Mouse (Mus musculus): ENCODE data around the gene Fscn2.

The Fscn2 gene

GRCm38 (mm10) chr11:120361295-120361694 is at the start of gene Fscn2:
Gene Fscn2, plus strand, starts transcription at chr11:120361534.
- no peak for DNase-seq (ENCODE audit: low read depth)

DNA sequence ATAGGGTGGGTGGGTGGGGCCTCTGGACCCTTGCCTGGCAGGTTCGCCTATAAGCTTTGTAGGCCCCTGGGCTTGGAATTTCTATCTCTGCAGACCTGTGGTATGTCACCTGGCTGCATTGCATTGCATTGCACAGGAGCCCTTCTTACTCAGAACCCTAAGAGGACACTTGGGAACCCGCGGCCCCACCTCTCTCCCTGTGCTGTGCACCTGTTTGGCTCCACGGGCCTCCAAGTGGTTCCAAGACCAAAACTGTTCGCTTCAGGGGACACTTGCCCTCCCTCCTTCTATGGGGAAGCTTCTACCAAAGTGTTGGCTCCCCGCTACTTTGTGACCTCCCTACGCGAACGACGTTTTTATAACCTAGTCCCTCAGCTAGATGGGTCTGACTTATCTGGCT is 49.8 kb upstream of the Fscn2 start:
- DNase-seq (ENCODE audit: low read depth): no peak

DNA sequence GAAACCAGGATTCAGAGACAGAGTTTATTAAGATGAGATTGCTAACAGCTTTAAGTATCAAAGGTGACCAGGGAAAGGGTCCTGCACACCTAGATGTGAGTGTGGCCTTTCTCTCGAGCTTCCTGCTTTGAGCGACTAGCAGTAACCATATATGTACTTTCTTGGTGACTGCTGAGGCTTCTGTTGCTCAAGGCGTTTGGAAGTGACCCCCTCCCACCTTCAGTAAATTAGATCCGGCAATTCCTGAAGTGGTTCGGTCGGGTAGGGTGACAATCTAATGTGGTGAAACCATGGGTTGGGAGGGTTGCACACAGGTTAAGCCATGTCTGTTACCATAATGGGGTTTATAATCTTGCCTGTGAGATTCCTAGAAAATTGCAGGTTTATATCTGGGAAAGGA is 49.3 kb upstream of the Fscn2 start:
- no peak for DNase-seq (ENCODE audit: low read depth)

DNA sequence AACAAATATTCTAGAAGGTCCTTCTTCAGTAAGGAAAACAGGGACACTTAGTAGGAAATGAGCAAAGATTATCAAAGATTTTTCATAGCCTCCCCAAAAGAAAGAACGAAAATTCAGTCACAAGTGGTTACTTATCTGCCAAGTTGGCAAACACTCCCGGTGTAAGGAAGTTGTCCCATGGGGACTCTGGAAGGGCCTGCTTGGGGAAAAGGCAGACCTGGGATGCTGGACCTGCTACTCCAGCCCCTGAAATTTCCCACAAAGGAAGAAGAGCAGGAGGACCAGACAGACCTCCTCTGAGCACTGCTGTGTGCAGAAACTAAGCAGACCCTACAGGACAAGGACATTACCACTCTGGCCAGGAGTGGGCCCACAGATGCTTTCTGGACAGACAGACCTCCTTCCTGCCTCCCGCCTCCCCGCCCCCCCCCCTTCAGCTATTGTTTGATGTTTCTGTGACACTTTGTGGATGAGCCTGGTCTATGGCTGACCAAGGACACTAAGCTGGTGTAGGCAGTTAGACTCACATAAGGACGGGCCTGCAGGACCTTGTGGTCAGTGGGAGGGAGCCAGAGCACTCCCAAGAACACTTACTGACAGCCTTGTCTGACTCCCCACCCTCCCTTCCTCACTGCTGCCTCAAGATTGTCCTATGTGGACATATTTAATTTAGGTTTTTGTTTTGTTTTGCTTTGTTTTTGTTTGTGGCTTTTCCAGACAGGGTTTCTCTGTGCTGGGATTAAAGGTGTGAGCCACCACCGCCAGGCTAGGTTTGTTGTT is 47.2 kb upstream of the Fscn2 start:
- no peak for DNase-seq (ENCODE audit: low read depth)

GRCm38 (mm10) chr11:120314721-120315415 is 46.5 kb upstream of the Fscn2 start:
- no peak for DNase-seq (ENCODE audit: low read depth)

- DNase-seq (ENCODE audit: low read depth): no peak
Measured at GRCm38 (mm10) chr11:120315416-120315761, 45.9 kb upstream of the Fscn2 start.

- peak; percentile 95 for DNase-seq (ENCODE audit: low read depth)
Measured at GRCm38 (mm10) chr11:120315832-120316689, 45.3 kb upstream of the Fscn2 start.

- no peak for DNase-seq (ENCODE audit: low read depth)
Measured at GRCm38 (mm10) chr11:120316690-120317254, 44.6 kb upstream of the Fscn2 start.

DNA sequence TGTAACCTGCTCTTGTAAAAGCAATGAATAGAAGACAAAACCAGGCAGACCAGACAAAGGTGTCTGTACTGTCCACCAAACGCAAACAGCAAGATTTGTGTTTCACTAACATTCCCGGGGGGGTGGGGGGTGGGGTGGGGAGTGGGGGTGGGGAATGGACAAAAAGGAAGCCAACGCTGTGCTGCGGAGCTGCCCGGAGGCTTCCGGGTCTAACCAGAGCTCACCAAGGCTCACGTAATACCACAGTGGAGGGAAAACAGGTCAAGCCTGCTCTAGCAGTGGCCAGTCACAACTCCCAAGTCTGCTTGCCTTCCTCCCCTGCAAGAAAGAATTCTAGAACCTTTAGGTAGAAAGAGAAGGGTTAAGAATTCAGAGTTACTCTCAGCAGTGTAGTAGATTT is 43.9 kb upstream of the Fscn2 start:
- DNase-seq (ENCODE audit: low read depth): no peak

GRCm38 (mm10) chr11:120319310-120319709 is 42.0 kb upstream of the Fscn2 start:
- DNase-seq (ENCODE audit: low read depth): no peak

DNA sequence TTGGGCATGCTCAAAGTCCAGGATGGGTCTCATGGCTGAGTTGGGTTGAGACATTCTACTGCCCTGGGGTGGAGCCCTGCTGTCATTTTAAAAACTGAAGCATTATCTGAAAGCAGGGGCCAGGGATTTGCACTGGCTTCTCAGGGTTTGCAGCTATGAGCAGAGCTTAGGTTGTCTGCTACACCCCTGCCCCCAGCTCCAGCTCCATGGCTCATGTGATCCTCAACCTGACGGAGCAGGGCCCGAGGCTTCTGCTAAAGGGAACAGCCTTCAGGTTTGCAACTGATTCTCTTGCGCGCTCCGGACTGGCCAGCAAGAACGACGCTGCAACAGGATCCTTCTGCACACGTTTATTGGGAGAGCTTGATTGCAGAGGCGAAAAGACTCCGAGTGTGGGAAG is 41.2 kb upstream of the Fscn2 start:
- DNase-seq (ENCODE audit: low read depth): no peak

GRCm38 (mm10) chr11:120335431-120336021 is 25.8 kb upstream of the Fscn2 start:
- no peak for DNase-seq (ENCODE audit: low read depth)

- DNase-seq (ENCODE audit: low read depth): no peak
Measured at GRCm38 (mm10) chr11:120337447-120337846, 23.9 kb upstream of the Fscn2 start.

- no peak for DNase-seq (ENCODE audit: low read depth)
Measured at GRCm38 (mm10) chr11:120338786-120339185, 22.5 kb upstream of the Fscn2 start.

DNA sequence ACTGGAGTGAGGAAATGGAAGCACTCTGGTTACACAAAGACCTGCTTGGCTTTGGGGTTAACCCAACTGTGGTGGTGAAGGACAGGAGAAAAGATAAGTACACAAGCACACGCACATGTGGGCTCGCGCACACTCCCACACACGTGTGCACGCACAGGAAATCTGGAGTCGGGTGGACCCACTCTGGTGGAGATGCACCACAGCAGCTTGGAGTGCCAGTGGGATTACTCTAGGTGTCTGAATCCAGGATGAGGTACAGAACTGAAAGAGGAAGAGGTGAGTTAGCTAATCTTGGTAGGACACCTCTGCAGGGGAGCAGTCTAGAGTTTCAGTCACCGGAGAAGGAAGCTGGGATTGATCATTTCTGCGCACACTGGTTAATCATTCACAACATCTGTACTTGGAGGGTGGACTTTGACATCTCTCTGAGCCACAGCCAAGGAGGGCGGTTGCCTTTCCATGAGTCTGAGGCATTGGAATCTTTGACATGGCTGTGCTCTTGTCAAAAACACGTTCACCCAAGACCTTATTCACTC is 21.3 kb upstream of the Fscn2 start:
- no peak for DNase-seq (ENCODE audit: low read depth)

DNA sequence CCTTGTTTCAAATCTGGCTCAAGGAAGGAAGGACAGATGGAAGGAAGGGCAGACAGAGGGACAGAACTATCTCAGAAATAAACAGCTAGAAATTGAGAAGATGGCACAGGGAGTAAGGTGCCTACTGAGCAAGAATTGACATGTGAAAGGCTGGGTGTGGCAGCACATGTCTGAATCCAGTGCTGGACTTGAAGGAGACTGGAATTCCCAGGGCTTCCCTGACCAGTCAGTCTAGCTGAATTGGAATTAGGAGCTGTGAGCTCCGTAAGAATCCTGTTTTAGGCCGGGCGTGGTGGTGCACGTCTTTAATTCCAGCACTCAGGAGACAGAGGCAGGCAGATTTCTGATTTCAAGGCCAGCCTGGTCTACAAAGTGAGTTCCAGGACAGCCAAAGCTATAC is 19.7 kb upstream of the Fscn2 start:
- no peak for DNase-seq (ENCODE audit: low read depth)

- no peak for DNase-seq (ENCODE audit: low read depth)
Measured at GRCm38 (mm10) chr11:120342656-120343160, 18.6 kb upstream of the Fscn2 start.

DNA sequence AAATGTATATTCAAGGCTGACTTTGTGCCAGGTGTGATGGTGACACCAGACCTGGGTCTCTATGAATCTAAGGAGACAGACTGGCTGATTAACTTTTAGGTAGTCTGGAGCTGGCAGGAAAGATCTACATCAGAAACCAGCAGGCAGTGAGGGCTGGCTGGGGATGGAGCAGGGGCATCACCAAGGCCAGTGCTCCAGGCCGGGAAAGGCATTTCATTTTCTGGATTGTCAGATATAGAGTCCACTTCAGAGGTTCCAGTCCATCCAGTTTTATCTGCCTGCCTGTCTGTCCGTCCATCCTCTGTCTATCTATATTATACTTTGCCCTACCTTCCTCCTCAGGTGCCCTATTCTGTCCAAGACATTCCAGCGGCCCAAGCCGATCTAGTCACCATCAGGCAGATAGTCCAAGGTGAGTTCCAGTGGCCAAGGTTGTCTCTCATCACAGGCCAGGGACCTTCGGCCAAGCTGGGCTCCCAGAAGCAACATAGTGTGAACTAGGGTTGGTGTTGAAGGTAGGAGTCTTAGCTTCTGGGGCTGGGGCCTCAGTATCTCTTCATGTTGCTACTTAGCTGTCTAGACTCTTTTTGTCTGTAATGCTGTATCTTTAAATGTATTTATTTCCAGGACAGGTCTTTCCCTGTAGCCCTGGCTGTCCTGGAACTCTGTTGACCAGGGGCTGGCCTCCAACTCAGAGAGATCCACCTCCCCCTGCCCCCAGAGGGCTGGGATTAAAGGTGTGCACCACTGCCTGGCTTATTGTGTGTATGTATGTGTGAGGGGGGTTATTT is 17.6 kb upstream of the Fscn2 start:
- no peak for DNase-seq (ENCODE audit: low read depth)

- no peak for DNase-seq (ENCODE audit: low read depth)
Measured at GRCm38 (mm10) chr11:120344310-120344920, 16.9 kb upstream of the Fscn2 start.

DNA sequence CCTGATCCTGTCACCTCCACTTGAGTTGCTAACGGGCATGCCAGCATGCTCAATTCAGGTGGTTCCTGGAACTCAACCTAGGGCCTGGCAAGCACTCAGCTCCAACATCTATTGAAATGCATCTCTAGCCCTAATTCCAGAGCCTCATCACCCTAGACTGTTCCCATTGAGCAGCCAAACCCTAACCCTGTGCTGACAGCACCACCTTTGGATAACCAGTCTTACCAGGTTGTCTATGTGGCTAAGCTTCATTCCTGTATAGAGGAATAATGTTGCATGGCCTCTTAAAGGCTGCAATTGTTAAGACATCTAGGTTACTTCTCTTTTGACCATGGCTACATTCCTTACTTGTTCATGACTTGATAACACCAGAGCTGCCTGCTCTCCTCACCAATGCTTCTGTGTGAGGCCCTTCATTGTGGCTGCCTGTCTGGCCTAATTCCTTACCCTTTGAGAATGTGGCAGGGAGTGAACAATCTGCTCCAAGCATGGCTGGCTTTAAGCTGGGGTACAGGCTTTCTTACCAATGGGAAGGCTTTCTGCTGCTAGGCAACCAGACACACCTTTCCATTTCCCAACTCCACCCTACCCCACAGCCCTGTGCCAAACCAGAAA is 16.2 kb upstream of the Fscn2 start:
- DNase-seq (ENCODE audit: low read depth): no peak

All from fibroblast of lung, adult 2 months (primary cell).